20 mouse cellular contexts compared by ENCODE assay signal in the genomic region with DNA sequence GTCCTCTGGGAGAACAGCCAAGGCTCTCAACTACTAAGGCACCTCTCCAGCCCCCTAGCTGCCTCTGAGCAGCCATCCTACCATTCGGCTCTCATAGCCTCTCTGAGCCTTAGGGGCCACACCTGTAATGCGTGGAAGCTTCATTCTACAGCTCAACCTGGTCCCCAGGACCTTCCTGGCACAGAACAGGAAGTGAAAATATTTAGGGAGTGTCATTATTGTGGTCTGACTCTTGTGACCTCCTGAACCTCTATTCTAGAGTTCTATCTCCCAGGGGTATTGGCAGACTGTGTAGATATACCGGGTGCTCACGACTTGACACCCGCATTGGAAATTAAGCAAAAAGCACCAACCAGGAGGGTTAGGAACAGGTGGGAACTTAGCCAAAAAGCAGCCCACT. TPM values are rescaled to one million over a fixed set of nuclear protein-coding genes. Genes with fewer than 3 reads are reported as not detected.
DNase-seq lines count a peak whose midpoint lies in the region; ATAC-seq and TF ChIP-seq lines count a peak whose summit lies in the region.
"Had no signal": no experiment of that assay in that cellular context is flagged by ENCODE, and none has a peak within 500 bp of the region (broad histone marks: within the 10 kb centered on the region; RNA-seq: fewer than 3 reads in every experiment).

No protein-coding gene starts in this region.

- dilution Hi-C loops in CH12.LX (cut with MboI; ENCODE audit: extremely low pct_ligation_motif_present, extremely low pct_unique_long_range_greater_than_20kb, low sequenced_read_pairs), result no loop called here

- in situ Hi-C loops in CH12.LX (cut with MboI; ENCODE audit: low pct_ligation_motif_present, low pct_unique_long_range_greater_than_20kb, low sequenced_read_pairs), result no loop called here

- no peaks in the 10 kb centered on the region for H3K27me3 ChIP-seq in heart, embryonic 16.5 days (ENCODE audit: control insufficient read depth, insufficient read depth, low read length)
- no peaks in the 10 kb centered on the region for H3K27me3 ChIP-seq in CH12.LX (replicated peaks)
- peaks cover 15% of the 10 kb centered on the region for H3K27me3 ChIP-seq in neural tube, embryonic 15.5 days (replicated peaks)
- H3K27me3 ChIP-seq in forebrain, embryonic 16.5 days (replicated peaks; ENCODE audit: control insufficient read depth, insufficient read depth, low read length), result peaks cover 3% of the 10 kb centered on the region; the same call in 1 of the 2 replicates

- peak; percentile 80 for TF ChIP-seq EP300 in CH12.LX (IDR thresholded peaks at IDR 0.05; ENCODE audit: low read length)

- H3K4me1 ChIP-seq in heart, embryonic 16.5 days (ENCODE audit: control insufficient read depth, insufficient read depth, low read length), result peaks cover 45% of the 10 kb centered on the region
- peaks cover 14 to 34% of the 10 kb centered on the region in 2 experiments for H3K4me1 ChIP-seq in CH12.LX (ENCODE audit: control insufficient read depth in 1 of 2, insufficient read depth in 2 of 2)
- peaks cover 16% of the 10 kb centered on the region for H3K4me1 ChIP-seq in neural tube, embryonic 15.5 days
- H3K4me1 ChIP-seq in forebrain, embryonic 16.5 days (replicated peaks; ENCODE audit: control insufficient read depth, insufficient read depth, low read length), result peaks cover 14% of the 10 kb centered on the region

- H3K9me3 ChIP-seq in heart, embryonic 16.5 days (replicated peaks; ENCODE audit: control insufficient read depth, low read length), result no peaks in the 10 kb centered on the region; the same call in 1 of the 2 replicates
- H3K9me3 ChIP-seq in CH12.LX (replicated peaks; ENCODE audit: low read length), result peaks cover 4% of the 10 kb centered on the region
- no peaks in the 10 kb centered on the region for H3K9me3 ChIP-seq in neural tube, embryonic 15.5 days (replicated peaks)
- no peaks in the 10 kb centered on the region for H3K9me3 ChIP-seq in forebrain, embryonic 16.5 days (ENCODE audit: control insufficient read depth, low read length)
- H3K9me3 ChIP-seq: embryonic facial prominence, embryonic 13.5 days; hindbrain, embryonic 15.5 days; limb, embryonic 13.5 days; liver, embryonic 13.5 days; neural tube, embryonic 12.5 days had no signal

- no peak for ATAC-seq in heart, embryonic 16.5 days (replicated peaks; ENCODE audit: extremely low read depth, insufficient read depth, low FRiP score)
- 0 out of 2 replicates have a peak, but pooled peaks have one; percentile 37 for ATAC-seq in megakaryocyte, adult 5-6 weeks (ENCODE audit: poor library complexity, severe bottlenecking)
- no peak for ATAC-seq in neural tube, embryonic 15.5 days (ENCODE audit: low FRiP score)
- no peak for ATAC-seq in forebrain, embryonic 16.5 days
- ATAC-seq: forebrain, postnatal 0 days; intestine, postnatal 0 days had no signal

- WGBS in heart, embryonic 16.5 days, result 82% methylated on average over 5 of the region's 5 CpGs
- WGBS in neural tube, embryonic 15.5 days, result 98% methylated on average over 5 of the region's 5 CpGs
- 87% methylated on average over 5 of the region's 5 CpGs for WGBS in forebrain, embryonic 16.5 days

- H3K4me2 ChIP-seq in heart, embryonic 16.5 days (ENCODE audit: low read depth, low read length), result peak overlapping the region; percentile 67
- 0 out of 2 replicates have a peak overlapping the region, but pooled peaks have one; percentile 59 for H3K4me2 ChIP-seq in CH12.LX (ENCODE audit: insufficient read depth, low read depth, poor library complexity, severe bottlenecking)
- no peak overlapping the region for H3K4me2 ChIP-seq in neural tube, embryonic 15.5 days
- H3K4me2 ChIP-seq in forebrain, embryonic 16.5 days (ENCODE audit: low read length), result no peak overlapping the region
- H3K4me2 ChIP-seq: hindbrain, embryonic 15.5 days; midbrain, embryonic 11.5 days; neural tube, embryonic 12.5 days had no signal

- H3K4me3 ChIP-seq in heart, embryonic 16.5 days (ENCODE audit: low read length), result 0 out of 2 replicates have a peak overlapping the region, but pooled peaks have one; percentile 55
- H3K4me3 ChIP-seq in CH12.LX (replicated peaks in 1 of 3; ENCODE audit: low read depth in 2 of 3, low read length in 2 of 3, poor library complexity in 1 of 3), result no peak overlapping the region
- H3K4me3 ChIP-seq in neural tube, embryonic 15.5 days (replicated peaks), result no peak overlapping the region
- H3K4me3 ChIP-seq in forebrain, embryonic 16.5 days (replicated peaks; ENCODE audit: low read length), result no peak overlapping the region
- H3K4me3 ChIP-seq: embryonic facial prominence, embryonic 13.5 days; hindbrain, embryonic 15.5 days; limb, embryonic 13.5 days; liver, embryonic 13.5 days; neural tube, embryonic 12.5 days had no signal

- peak overlapping the region; percentile 94 for H3K27ac ChIP-seq in heart, embryonic 16.5 days (ENCODE audit: low read length)
- no peak overlapping the region for H3K27ac ChIP-seq in CH12.LX (ENCODE audit: insufficient read depth, low read depth)
- no peak overlapping the region for H3K27ac ChIP-seq in neural tube, embryonic 15.5 days (replicated peaks)
- H3K27ac ChIP-seq in forebrain, embryonic 16.5 days (ENCODE audit: low read length), result no peak overlapping the region
- H3K27ac ChIP-seq: embryonic facial prominence, embryonic 13.5 days; hindbrain, embryonic 15.5 days; limb, embryonic 13.5 days; liver, embryonic 13.5 days; neural tube, embryonic 12.5 days had no signal

- intact Hi-C loops in heart, postnatal 36 days (cut with DNase I), result no loop called here

- H3K9ac ChIP-seq in heart, embryonic 16.5 days (ENCODE audit: low read length), result peak overlapping the region; percentile 80
- no peak overlapping the region for H3K9ac ChIP-seq in CH12.LX (ENCODE audit: insufficient read depth, low read depth)
- no peak overlapping the region for H3K9ac ChIP-seq in neural tube, embryonic 15.5 days (replicated peaks)
- no peak overlapping the region for H3K9ac ChIP-seq in forebrain, embryonic 16.5 days (replicated peaks; ENCODE audit: low read depth, low read length)
- H3K9ac ChIP-seq: embryonic facial prominence, embryonic 13.5 days; forebrain, postnatal 0 days; hindbrain, embryonic 15.5 days; limb, embryonic 13.5 days; liver, embryonic 13.5 days; lung, embryonic 14.5 days; neural tube, embryonic 12.5 days had no signal

- DNase-seq in heart, adult 11 months, result peak; percentile 82
- DNase-seq in heart, adult 8-10 months (ENCODE audit: low spot score), result no peak
- DNase-seq in heart, postnatal 36 days, result no peak
- DNase-seq in CH12.LX (ENCODE audit: extremely low read depth), result peak; percentile 53
- DNase-seq: forebrain, postnatal 0 days; layer of hippocampus, postnatal 36 days; liver, embryonic 13.5 days; spleen, adult 18-20 months; thymus, postnatal 25 days had no signal

- H3K36me3 ChIP-seq in heart, embryonic 16.5 days (ENCODE audit: control insufficient read depth, insufficient read depth), result no peaks in the 10 kb centered on the region
- no peaks in the 10 kb centered on the region for H3K36me3 ChIP-seq in CH12.LX (replicated peaks in 1 of 2; ENCODE audit: control insufficient read depth in 1 of 2, insufficient read depth in 1 of 2, low read length in 1 of 2)
- H3K36me3 ChIP-seq in neural tube, embryonic 15.5 days, result no peaks in the 10 kb centered on the region
- H3K36me3 ChIP-seq in forebrain, embryonic 16.5 days (ENCODE audit: control insufficient read depth, insufficient read depth), result no peaks in the 10 kb centered on the region
- H3K36me3 ChIP-seq: embryonic facial prominence, embryonic 13.5 days; hindbrain, embryonic 15.5 days; limb, embryonic 13.5 days; liver, embryonic 13.5 days; neural tube, embryonic 12.5 days had no signal

- no peak for TF ChIP-seq RAD21 in CH12.LX (IDR thresholded peaks at IDR 0.05; ENCODE audit: low read depth, low read length)

- H3K79me2 ChIP-seq in CH12.LX (replicated peaks; ENCODE audit: control insufficient read depth, extremely low read depth, insufficient read depth, poor library complexity, severe bottlenecking), result no peaks in the 10 kb centered on the region

- no peak for TF ChIP-seq CTCF in CH12.LX (conservative IDR thresholded peaks at IDR 0.05 in 1 of 2, IDR thresholded peaks at IDR 0.05 in 1 of 2; ENCODE audit: low read depth in 2 of 2, low read length in 2 of 2)

- TF ChIP-seq POLR2A in CH12.LX (IDR thresholded peaks at IDR 0.05; ENCODE audit: low read depth, low read length), result no peak

RNA-seq across cellular contexts. Expression of gene Ccdc69, which starts 1.7 kb away (rescaled TPM):
- 1 to 10 TPM; 5.9 to 9.4 (median 6.5) TPM for total RNA-seq in heart, adult 8-10 months (2022)
- 22.6 and 25.1 TPM in 2 replicates for polyA plus RNA-seq in heart, embryonic 16.5 days (2015; fragmentation: Nextera tagmentation; extraction: Ambion mirVana)
- total RNA-seq in heart, postnatal 36 days (2021), result 1 to 10 TPM; 7.6 to 8.0 TPM
- total RNA-seq in CH12.LX (2012; rRNA removed) (4.3 and 4.4 TPM in 2 replicates), CH12.LX (2014; rRNA removed) (0.27 TPM in 1 of 2 replicates, not detected in the other)
- polyA plus RNA-seq in CH12.LX (2012; ENCODE audit: insufficient read length, low read depth), result 0.23 and 0.61 TPM in 2 replicates
- total RNA-seq in megakaryocyte, adult 5-6 weeks (2015), result 35.5 and 36.2 TPM in 2 replicates
- total RNA-seq in megakaryocyte, adult 5-6 weeks (2017), result 32.6 and 35.6 TPM in 2 replicates
- polyA plus RNA-seq in neural tube, embryonic 15.5 days (2015; fragmentation: Nextera tagmentation; extraction: Ambion mirVana), result 0.56 and 2.7 TPM in 2 replicates
- polyA plus RNA-seq in forebrain, embryonic 16.5 days (2015; fragmentation: Nextera tagmentation; extraction: Ambion mirVana), result 0.29 TPM in 1 of 2 replicates, not detected in the other

RNA-seq across cellular contexts. Expression of gene Gm2a, which starts 21.7 kb away (rescaled TPM):
- 10 to 100 TPM in 2 of 4 experiments, 1 to 10 TPM in 2; 9.4 to 10.7 (median 10.1) TPM for total RNA-seq in heart, adult 8-10 months (2022)
- polyA plus RNA-seq in heart, embryonic 16.5 days (2015; fragmentation: Nextera tagmentation; extraction: Ambion mirVana), result 36.7 and 38.5 TPM in 2 replicates
- total RNA-seq in heart, postnatal 36 days (2021), result 10 to 100 TPM; 10.8 to 11.8 TPM
- total RNA-seq in CH12.LX (2012; rRNA removed) (24.1 and 26.5 TPM in 2 replicates), CH12.LX (2014; rRNA removed) (8.9 and 10.0 TPM in 2 replicates)
- polyA plus RNA-seq in CH12.LX (2012; ENCODE audit: insufficient read length, low read depth), result 24.1 and 25.6 TPM in 2 replicates
- 242 and 244 TPM in 2 replicates for total RNA-seq in megakaryocyte, adult 5-6 weeks (2015)
- total RNA-seq in megakaryocyte, adult 5-6 weeks (2017), result 179 and 191 TPM in 2 replicates
- 33.1 and 37.1 TPM in 2 replicates for polyA plus RNA-seq in neural tube, embryonic 15.5 days (2015; fragmentation: Nextera tagmentation; extraction: Ambion mirVana)
- polyA plus RNA-seq in forebrain, embryonic 16.5 days (2015; fragmentation: Nextera tagmentation; extraction: Ambion mirVana), result 20.9 and 21.4 TPM in 2 replicates

RNA-seq across cellular contexts. Expression of gene Anxa6, which starts 43.0 kb away (rescaled TPM):
- total RNA-seq in heart, adult 8-10 months (2022), result 100 to 1,000 TPM; 202 to 217 (median 212) TPM
- polyA plus RNA-seq in heart, embryonic 16.5 days (2015; fragmentation: Nextera tagmentation; extraction: Ambion mirVana), result 340 and 364 TPM in 2 replicates
- total RNA-seq in heart, postnatal 36 days (2021), result 100 to 1,000 TPM; 234 to 241 TPM
- 163 and 168 TPM in 2 replicates for total RNA-seq in CH12.LX (2012; rRNA removed)
- 115 and 125 TPM in 2 replicates for total RNA-seq in CH12.LX (2014; rRNA removed)
- polyA plus RNA-seq in CH12.LX (2012; ENCODE audit: insufficient read length, low read depth), result 162 and 163 TPM in 2 replicates
- 112 and 126 TPM in 2 replicates for total RNA-seq in megakaryocyte, adult 5-6 weeks (2015)
- 230 and 245 TPM in 2 replicates for total RNA-seq in megakaryocyte, adult 5-6 weeks (2017)
- 98.4 and 142 TPM in 2 replicates for polyA plus RNA-seq in neural tube, embryonic 15.5 days (2015; fragmentation: Nextera tagmentation; extraction: Ambion mirVana)
- polyA plus RNA-seq in forebrain, embryonic 16.5 days (2015; fragmentation: Nextera tagmentation; extraction: Ambion mirVana), result 40.9 and 53.0 TPM in 2 replicates

Comparison
In these comparisons a context has a peak if more than half of its experiments do, and no peak if none do; other contexts are left out.
1. DNase-seq: peak in heart, adult 11 months (single experiment) and CH12.LX (single experiment); none in heart, adult 8-10 months (single experiment) and heart, postnatal 36 days (0 of 2).
2. H3K4me2 ChIP-seq: peak in heart, embryonic 16.5 days (single experiment) and CH12.LX (single experiment); none in neural tube, embryonic 15.5 days (single experiment) and forebrain, embryonic 16.5 days (single experiment).
3. RNA of gene Gm2a, which starts 21.7 kb away (total RNA-seq): 179 to 244 TPM in megakaryocyte, adult 5-6 weeks; 8.9 to 26.5 TPM in CH12.LX, 10.8 to 11.8 TPM in heart, postnatal 36 days and 9.4 to 10.7 TPM in heart, adult 8-10 months; every median in the first group is over 4 times any median in the second.